Mouse (Mus musculus): ENCODE measurements around the gene Fgfr4. TPM values are rescaled to one million over a fixed set of nuclear protein-coding genes. Genes with fewer than 3 reads are reported as not detected.

The Fgfr4 gene
- polyA plus RNA-seq, 1 experiment: 0.63 TPM

DNA sequence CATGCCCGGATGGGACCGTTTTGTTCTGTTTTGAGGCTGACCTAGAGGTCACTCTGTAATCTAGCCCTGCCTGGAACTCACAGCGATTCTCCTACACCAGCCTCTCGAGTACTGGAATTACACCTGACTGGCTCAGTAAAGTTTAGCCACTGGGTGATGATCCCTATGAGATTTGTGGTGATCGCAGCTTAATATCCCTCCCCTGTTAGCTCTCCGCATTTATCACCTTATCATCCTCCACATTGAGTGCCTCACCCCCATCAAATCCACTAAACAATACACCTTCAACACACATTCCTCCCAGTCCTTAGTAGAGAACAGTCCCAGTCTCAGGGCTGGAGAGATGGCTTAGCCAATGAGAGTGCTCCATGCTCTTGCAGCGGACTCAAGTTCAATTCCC lies 9.9 kb downstream of the Fgfr4 start:
- Histone ChIP-seq H3K4me3 (ENCODE audit: control insufficient read depth, insufficient read depth, low read length) (no peak overlapping the region), H3K27ac (ENCODE audit: control insufficient read depth, insufficient read depth, low read length) (no peak overlapping the region), H3K27me3 (ENCODE audit: control insufficient read depth, insufficient read depth, low read length) (no peaks in the 10 kb centered on the region), H3K36me3 (ENCODE audit: control insufficient read depth, insufficient read depth, low read length) (no peaks in the 10 kb centered on the region), H3K4me1 (replicated peaks; ENCODE audit: control insufficient read depth, insufficient read depth, low read length) (no peaks in the 10 kb centered on the region)
- 85% methylated on average over 7 of the region's 7 CpGs for WGBS
- no peak for TF ChIP-seq CTCF (IDR thresholded peaks at IDR 0.05; ENCODE audit: borderline replicate concordance, control insufficient read depth, extremely low read depth, insufficient read depth, low read length, poor library complexity)
- no peak for TF ChIP-seq POLR2A (IDR thresholded peaks at IDR 0.05; ENCODE audit: control insufficient read depth, extremely low read depth, insufficient read depth, low read length, poor library complexity)
- no peak for DNase-seq

DNA sequence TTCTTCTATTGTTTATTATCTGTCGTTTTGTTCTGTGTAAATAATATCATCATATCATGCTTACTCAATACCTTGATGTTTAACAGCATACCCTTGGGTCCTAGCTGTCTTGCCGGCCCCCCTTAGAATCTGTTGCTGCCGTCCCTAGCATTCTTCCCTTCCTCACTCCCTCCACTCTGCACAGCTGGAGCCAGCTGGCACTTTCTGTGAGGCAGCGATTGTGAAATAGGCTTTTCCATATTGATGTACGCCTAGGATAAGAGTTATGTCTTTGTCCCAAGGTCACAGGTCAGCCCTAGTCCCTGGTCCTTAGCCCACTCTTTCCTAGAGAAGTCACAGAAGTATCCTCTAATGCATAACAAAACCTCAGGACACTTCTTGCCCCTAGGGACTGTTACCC lies 11.1 kb downstream of the Fgfr4 start:
- no peaks in the 10 kb centered on the region for H3K36me3 ChIP-seq (ENCODE audit: control insufficient read depth, insufficient read depth, low read length)
- DNase-seq: no peak
- no peaks in the 10 kb centered on the region for H3K27me3 ChIP-seq (ENCODE audit: control insufficient read depth, insufficient read depth, low read length)
- whole genome bisulfite sequencing: 86% methylated on average over 5 of the region's 5 CpGs
- no peaks in the 10 kb centered on the region for H3K4me1 ChIP-seq (replicated peaks; ENCODE audit: control insufficient read depth, insufficient read depth, low read length)
- H3K27ac ChIP-seq (ENCODE audit: control insufficient read depth, insufficient read depth, low read length): no peak overlapping the region
- no peak overlapping the region for H3K4me3 ChIP-seq (ENCODE audit: control insufficient read depth, insufficient read depth, low read length)
- TF ChIP-seq POLR2A (IDR thresholded peaks at IDR 0.05; ENCODE audit: control insufficient read depth, extremely low read depth, insufficient read depth, low read length, poor library complexity) (no peak), CTCF (IDR thresholded peaks at IDR 0.05; ENCODE audit: borderline replicate concordance, control insufficient read depth, extremely low read depth, insufficient read depth, low read length, poor library complexity) (no peak)

DNA sequence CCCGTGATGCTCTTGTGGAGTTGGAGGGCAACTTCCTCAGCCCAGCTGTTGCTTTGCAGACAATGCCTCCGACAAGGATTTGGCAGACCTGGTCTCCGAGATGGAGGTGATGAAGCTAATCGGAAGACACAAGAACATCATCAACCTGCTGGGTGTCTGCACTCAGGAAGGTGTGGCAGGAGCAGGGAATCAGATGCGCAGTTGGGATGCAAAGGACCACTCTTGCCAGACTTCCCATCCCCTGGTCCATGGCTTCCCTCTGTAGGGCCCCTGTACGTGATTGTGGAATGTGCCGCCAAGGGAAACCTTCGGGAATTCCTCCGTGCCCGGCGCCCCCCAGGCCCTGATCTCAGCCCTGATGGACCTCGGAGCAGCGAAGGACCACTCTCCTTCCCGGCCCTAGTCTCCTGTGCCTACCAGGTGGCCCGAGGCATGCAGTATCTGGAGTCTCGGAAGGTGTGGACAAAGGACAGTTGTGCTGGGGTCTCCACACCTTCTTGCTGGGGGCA lies 13.4 kb downstream of the Fgfr4 start:
- Histone ChIP-seq H3K36me3 (ENCODE audit: control insufficient read depth, insufficient read depth, low read length) (no peaks in the 10 kb centered on the region), H3K27me3 (ENCODE audit: control insufficient read depth, insufficient read depth, low read length) (no peaks in the 10 kb centered on the region), H3K4me1 (replicated peaks; ENCODE audit: control insufficient read depth, insufficient read depth, low read length) (no peaks in the 10 kb centered on the region), H3K4me3 (ENCODE audit: control insufficient read depth, insufficient read depth, low read length) (no peak overlapping the region), H3K27ac (ENCODE audit: control insufficient read depth, insufficient read depth, low read length) (no peak overlapping the region)
- TF ChIP-seq POLR2A (IDR thresholded peaks at IDR 0.05; ENCODE audit: control insufficient read depth, extremely low read depth, insufficient read depth, low read length, poor library complexity) (no peak), CTCF (IDR thresholded peaks at IDR 0.05; ENCODE audit: borderline replicate concordance, control insufficient read depth, extremely low read depth, insufficient read depth, low read length, poor library complexity) (no peak)
- WGBS: 93% methylated on average over 16 of the region's 16 CpGs
- no peak for DNase-seq

DNA sequence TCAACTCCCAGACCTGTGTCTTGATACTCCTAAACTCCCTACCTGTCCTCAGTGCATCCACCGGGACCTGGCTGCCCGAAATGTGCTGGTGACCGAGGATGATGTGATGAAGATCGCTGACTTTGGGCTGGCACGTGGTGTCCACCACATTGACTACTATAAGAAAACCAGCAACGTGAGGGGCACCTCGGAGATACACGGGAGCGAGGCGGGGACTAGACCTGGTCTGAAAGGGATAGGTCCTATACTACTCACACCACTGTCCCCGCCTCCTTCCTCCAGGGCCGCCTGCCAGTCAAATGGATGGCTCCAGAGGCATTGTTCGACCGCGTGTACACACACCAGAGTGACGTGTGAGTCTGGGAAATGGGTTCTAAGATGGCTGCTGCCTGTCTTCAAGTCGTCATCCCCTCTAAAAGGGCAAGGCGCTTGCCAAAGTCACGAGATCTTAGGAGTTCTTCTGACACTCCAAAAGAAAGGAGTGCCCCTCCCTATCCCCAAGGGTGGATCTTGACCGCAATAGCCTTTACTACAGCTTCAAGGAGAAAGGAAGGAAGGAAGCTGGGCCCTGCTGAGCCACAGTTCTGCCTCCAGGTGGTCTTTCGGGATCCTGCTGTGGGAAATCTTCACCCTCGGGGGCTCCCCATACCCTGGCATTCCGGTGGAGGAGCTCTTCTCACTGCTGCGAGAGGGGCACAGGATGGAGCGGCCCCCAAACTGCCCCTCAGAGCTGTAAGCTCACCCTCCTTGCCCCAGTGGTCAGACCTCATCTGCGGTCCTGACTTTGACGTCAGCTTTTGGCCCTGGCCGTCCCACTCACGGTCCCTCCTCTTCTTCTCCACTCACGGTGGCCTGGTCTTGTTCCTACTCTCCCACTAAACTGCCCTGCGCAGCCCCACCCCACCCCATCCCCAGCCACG lies 14.6 kb downstream of the Fgfr4 start:
- 89% methylated on average over 32 of the region's 32 CpGs for WGBS
- Histone ChIP-seq H3K36me3 (ENCODE audit: control insufficient read depth, insufficient read depth, low read length) (no peaks in the 10 kb centered on the region), H3K4me3 (ENCODE audit: control insufficient read depth, insufficient read depth, low read length) (no peak overlapping the region), H3K27me3 (ENCODE audit: control insufficient read depth, insufficient read depth, low read length) (no peaks in the 10 kb centered on the region), H3K4me1 (replicated peaks; ENCODE audit: control insufficient read depth, insufficient read depth, low read length) (no peaks in the 10 kb centered on the region), H3K27ac (ENCODE audit: control insufficient read depth, insufficient read depth, low read length) (no peak overlapping the region)
- TF ChIP-seq POLR2A (IDR thresholded peaks at IDR 0.05; ENCODE audit: control insufficient read depth, extremely low read depth, insufficient read depth, low read length, poor library complexity) (no peak), CTCF (IDR thresholded peaks at IDR 0.05; ENCODE audit: borderline replicate concordance, control insufficient read depth, extremely low read depth, insufficient read depth, low read length, poor library complexity) (no peak)
- no peak for DNase-seq

DNA sequence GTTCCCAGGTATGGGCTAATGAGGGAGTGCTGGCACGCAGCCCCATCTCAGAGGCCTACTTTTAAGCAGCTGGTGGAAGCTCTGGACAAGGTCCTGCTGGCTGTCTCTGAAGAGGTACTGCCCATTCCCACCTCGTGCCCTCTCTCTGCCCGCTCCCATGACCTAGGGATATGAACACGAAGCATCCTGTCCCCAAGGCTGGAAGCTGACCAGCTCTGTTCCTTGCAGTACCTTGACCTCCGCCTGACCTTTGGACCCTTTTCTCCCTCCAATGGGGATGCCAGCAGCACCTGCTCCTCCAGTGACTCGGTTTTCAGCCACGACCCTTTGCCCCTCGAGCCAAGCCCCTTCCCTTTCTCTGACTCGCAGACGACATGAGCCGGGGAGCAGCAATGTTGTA lies 15.4 kb downstream of the Fgfr4 start:
- 92% methylated on average over 11 of the region's 11 CpGs for WGBS
- H3K27ac ChIP-seq (ENCODE audit: control insufficient read depth, insufficient read depth, low read length): no peak overlapping the region
- no peaks in the 10 kb centered on the region for H3K4me1 ChIP-seq (replicated peaks; ENCODE audit: control insufficient read depth, insufficient read depth, low read length)

DNA sequence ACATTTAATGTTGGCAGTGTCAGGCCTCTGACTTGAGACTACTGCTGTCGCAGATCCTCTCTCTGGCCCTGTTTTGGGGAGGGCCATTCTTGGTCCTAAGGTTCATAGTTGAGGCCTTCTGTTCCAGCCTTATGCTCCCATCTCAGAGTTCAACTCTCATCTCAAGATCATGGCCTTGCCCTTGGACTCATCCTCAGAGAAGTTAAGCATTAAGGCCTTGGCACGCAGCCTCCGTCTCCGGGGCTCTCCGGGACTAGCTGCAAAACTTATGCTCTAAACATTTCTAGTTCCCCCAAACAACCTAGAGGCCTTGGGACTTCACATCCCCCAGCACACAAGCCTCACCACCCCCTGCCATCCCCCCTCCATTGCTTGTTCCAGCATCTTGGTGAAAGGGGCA lies 15.8 kb downstream of the Fgfr4 start:
- TF ChIP-seq CTCF (IDR thresholded peaks at IDR 0.05; ENCODE audit: borderline replicate concordance, control insufficient read depth, extremely low read depth, insufficient read depth, low read length, poor library complexity) (no peak), POLR2A (IDR thresholded peaks at IDR 0.05; ENCODE audit: control insufficient read depth, extremely low read depth, insufficient read depth, low read length, poor library complexity) (no peak)
- WGBS: 96% methylated on average over 5 of the region's 5 CpGs
- H3K36me3 ChIP-seq (ENCODE audit: control insufficient read depth, insufficient read depth, low read length): no peaks in the 10 kb centered on the region
- no peaks in the 10 kb centered on the region for H3K4me1 ChIP-seq (replicated peaks; ENCODE audit: control insufficient read depth, insufficient read depth, low read length)
- no peak overlapping the region for H3K4me3 ChIP-seq (ENCODE audit: control insufficient read depth, insufficient read depth, low read length)
- DNase-seq: no peak
- H3K27me3 ChIP-seq (ENCODE audit: control insufficient read depth, insufficient read depth, low read length): no peaks in the 10 kb centered on the region
- H3K27ac ChIP-seq (ENCODE audit: control insufficient read depth, insufficient read depth, low read length): no peak overlapping the region

More for the DNA sequence above, 15.4 kb downstream of the Fgfr4 start:
- DNase-seq: no peak
- TF ChIP-seq CTCF (IDR thresholded peaks at IDR 0.05; ENCODE audit: borderline replicate concordance, control insufficient read depth, extremely low read depth, insufficient read depth, low read length, poor library complexity) (no peak), POLR2A (IDR thresholded peaks at IDR 0.05; ENCODE audit: control insufficient read depth, extremely low read depth, insufficient read depth, low read length, poor library complexity) (no peak)
- Histone ChIP-seq H3K36me3 (ENCODE audit: control insufficient read depth, insufficient read depth, low read length) (no peaks in the 10 kb centered on the region), H3K4me3 (ENCODE audit: control insufficient read depth, insufficient read depth, low read length) (no peak overlapping the region), H3K27me3 (ENCODE audit: control insufficient read depth, insufficient read depth, low read length) (no peaks in the 10 kb centered on the region)
